Mouse (Mus musculus): ENCODE measurements at regions not wholly inside any gene's neighbourhood (a gene's known extent, or its start where the extent isn't known, plus 50 kb on each side); places are given as distances from the start of the nearest gene placed in this dataset.

DNA sequence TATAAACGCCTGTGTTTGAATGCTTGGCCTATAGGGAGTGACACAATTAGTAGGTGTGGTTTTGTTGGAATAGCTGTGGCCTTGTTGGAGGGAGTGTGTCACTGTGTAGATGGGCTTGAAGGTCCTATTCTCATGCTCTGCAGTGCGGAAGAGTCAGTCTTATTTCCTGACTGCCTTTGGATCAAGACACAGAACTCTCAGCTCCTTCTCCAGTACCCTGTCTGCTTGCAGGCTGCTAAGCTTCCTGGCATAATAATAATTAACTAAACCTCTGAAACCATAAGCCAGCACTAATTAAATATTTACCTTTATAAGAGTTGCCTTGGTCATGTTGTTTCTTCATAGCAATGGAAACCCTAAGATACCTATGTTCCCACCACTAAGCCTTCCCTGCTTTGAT lies 409.8 kb upstream of the Sall1 start:
- Histone ChIP-seq H3K27me3 (ENCODE audit: insufficient read depth, low read length) (no peaks in the 10 kb centered on the region), H3K4me3 (ENCODE audit: low read depth, low read length) (no peak overlapping the region), H3K4me1 (ENCODE audit: insufficient read depth) (no peaks in the 10 kb centered on the region), H3K27ac (ENCODE audit: low read depth, low read length) (no peak overlapping the region), H3K9ac (no peak overlapping the region), H3K36me3 (ENCODE audit: insufficient read depth) (no peaks in the 10 kb centered on the region), H3K9me3 (ENCODE audit: low read length) (no peaks in the 10 kb centered on the region), H3K4me2 (ENCODE audit: low read depth) (no peak overlapping the region)
- ATAC-seq (no peak), DNase-seq (no peak)
- WGBS, result 87% methylated on average over 2 of the region's 2 CpGs
- no peak for TF ChIP-seq CTCF (IDR thresholded peaks at IDR 0.05; ENCODE audit: low read depth)

DNA sequence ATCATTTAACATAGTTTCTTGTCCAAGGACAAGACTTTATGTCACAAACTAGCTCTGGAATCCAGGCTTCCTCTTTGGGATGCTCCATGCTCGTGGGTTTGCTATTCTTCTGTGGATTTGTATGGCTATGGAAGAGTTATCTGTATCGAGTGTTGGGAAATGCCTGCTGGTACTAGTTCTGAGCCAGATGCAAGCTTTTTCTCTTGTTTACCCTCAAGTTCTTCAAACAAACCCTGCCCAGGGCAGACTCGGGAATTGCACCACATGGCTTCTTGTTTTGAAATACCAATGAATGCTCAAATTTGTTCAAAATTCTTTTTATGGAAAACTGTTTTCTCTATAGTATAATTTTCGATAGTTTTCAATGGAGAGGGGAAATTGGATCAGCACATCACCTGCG lies 400.5 kb upstream of the Sall1 start:
- ATAC-seq, result no peak
- H3K27ac ChIP-seq (ENCODE audit: low read depth, low read length), result no peak overlapping the region
- H3K36me3 ChIP-seq (ENCODE audit: insufficient read depth), result no peaks in the 10 kb centered on the region
- WGBS, result 81% methylated on average over 5 of the region's 5 CpGs
- no peak overlapping the region for H3K4me3 ChIP-seq (ENCODE audit: low read depth, low read length)
- no peaks in the 10 kb centered on the region for H3K4me1 ChIP-seq (ENCODE audit: insufficient read depth)
- no peaks in the 10 kb centered on the region for H3K27me3 ChIP-seq (ENCODE audit: insufficient read depth, low read length)
- DNase-seq, result no peak
- no peak overlapping the region for H3K4me2 ChIP-seq (ENCODE audit: low read depth)
- H3K9me3 ChIP-seq (ENCODE audit: low read length), result no peaks in the 10 kb centered on the region
- no peak for TF ChIP-seq CTCF (IDR thresholded peaks at IDR 0.05; ENCODE audit: low read depth)
- H3K9ac ChIP-seq, result no peak overlapping the region

DNA sequence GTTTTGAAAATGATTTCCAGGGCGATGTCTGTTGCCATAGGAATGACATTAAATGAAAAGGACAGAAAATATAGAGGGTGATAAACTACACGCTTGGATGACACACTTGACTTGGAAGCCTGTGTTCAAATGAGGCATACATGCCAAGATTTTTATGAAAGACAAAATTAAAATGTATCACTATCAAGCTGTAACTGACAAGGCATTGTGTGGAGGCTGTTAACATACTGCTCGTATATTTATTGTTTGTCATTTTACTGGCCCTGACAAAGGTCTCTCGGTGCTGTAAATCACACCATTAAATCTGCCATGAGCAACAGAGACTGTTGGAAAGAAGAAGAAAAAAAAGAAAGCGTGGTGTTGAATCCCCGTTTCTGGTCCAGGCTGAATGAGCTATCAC lies 395.3 kb upstream of the Sall1 start:
- no peaks in the 10 kb centered on the region for H3K27me3 ChIP-seq (ENCODE audit: insufficient read depth, low read length)
- no peaks in the 10 kb centered on the region for H3K36me3 ChIP-seq (ENCODE audit: insufficient read depth)
- no peak overlapping the region for H3K4me2 ChIP-seq (ENCODE audit: low read depth)
- no peak overlapping the region for H3K27ac ChIP-seq (ENCODE audit: low read depth, low read length)
- peaks cover 5% of the 10 kb centered on the region; the same call in 1 of the 2 replicates for H3K4me1 ChIP-seq (ENCODE audit: insufficient read depth)
- H3K9ac ChIP-seq, result no peak overlapping the region
- DNase-seq (peak; percentile 52), ATAC-seq (peak; percentile 86)
- H3K4me3 ChIP-seq (ENCODE audit: low read depth, low read length), result no peak overlapping the region
- no peaks in the 10 kb centered on the region for H3K9me3 ChIP-seq (ENCODE audit: low read length)
- WGBS, result 32% methylated on average over 6 of the region's 6 CpGs
- no peak for TF ChIP-seq CTCF (IDR thresholded peaks at IDR 0.05; ENCODE audit: low read depth)

DNA sequence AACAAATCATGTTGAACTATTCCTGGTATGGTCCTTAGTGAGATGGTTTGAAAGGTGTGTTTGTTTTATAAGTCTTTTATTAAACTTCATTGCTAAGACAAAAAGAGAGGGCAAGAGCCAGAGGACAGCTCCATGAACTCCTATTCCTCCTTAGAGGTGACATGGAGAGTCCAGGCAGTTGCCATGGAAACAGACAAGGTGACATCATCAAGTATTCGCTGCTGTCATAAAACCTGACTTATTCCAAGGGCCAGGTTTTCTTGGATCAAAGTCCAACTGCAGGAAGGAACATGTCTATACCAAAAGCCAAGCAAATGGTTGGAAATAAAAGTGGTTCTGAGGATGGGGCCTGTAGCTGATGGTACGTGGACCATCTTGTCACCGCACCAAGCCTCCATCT lies 383.0 kb upstream of the Sall1 start:
- TF ChIP-seq CTCF (IDR thresholded peaks at IDR 0.05; ENCODE audit: low read depth), result no peak

DNA sequence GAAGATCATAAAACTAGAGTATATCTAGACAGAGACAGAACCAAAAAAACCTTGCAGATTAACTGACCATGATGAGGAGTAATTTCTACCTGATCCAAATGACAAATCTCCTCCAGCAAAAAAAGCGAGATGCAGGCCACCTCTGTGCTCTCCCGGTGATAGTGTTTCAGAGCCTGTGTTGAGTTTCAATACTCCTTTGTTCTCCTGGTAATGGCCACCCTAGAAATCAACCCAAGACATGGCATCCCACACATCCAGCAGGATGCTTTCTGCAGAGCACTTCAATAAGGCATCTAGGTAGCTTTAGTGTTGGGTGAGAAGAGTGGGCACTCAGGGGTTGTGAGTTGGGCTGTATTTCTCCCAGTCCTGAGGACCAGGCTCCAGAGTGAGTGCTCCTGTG lies 371.3 kb upstream of the Sall1 start:
- no peak overlapping the region for H3K4me3 ChIP-seq (ENCODE audit: low read depth, low read length)
- no peak for ATAC-seq

More for the DNA sequence above, 383.0 kb upstream of the Sall1 start:
- Histone ChIP-seq H3K4me2 (ENCODE audit: low read depth) (no peak overlapping the region), H3K27ac (ENCODE audit: low read depth, low read length) (no peak overlapping the region), H3K36me3 (ENCODE audit: insufficient read depth) (no peaks in the 10 kb centered on the region), H3K9ac (no peak overlapping the region), H3K27me3 (ENCODE audit: insufficient read depth, low read length) (no peaks in the 10 kb centered on the region), H3K4me1 (ENCODE audit: insufficient read depth) (no peaks in the 10 kb centered on the region), H3K9me3 (ENCODE audit: low read length) (no peaks in the 10 kb centered on the region), H3K4me3 (ENCODE audit: low read depth, low read length) (no peak overlapping the region)
- 80% methylated on average over 3 of the region's 3 CpGs for WGBS
- no peak for ATAC-seq
- no peak for DNase-seq

DNA sequence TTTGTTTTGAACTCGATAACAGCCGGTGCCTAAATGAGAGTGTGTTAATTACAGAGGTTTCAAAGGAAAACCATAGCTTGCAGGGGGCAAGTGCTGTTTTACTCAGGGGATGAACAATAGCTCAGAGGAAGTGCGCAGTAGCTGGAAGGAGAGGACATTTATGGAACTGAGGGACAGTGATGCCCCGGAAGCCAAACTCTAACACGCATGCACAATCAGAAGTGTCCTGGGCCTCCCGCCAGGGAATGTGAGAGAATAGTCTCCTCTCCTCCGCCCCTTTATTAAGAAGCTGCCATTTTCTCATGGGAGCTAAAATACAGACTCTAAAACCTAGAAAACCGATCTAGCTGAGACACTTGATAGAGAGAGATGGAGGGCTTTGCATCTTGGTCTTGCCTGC lies 368.5 kb upstream of the Sall1 start:
- H3K4me2 ChIP-seq (ENCODE audit: low read depth), result no peak overlapping the region
- DNase-seq, result peak; percentile 13
- no peak for ATAC-seq
- no peak overlapping the region for H3K9ac ChIP-seq
- H3K27me3 ChIP-seq (ENCODE audit: insufficient read depth, low read length), result no peaks in the 10 kb centered on the region
- no peaks in the 10 kb centered on the region for H3K4me1 ChIP-seq (ENCODE audit: insufficient read depth)
- no peak overlapping the region for H3K27ac ChIP-seq (ENCODE audit: low read depth, low read length)
- H3K9me3 ChIP-seq (ENCODE audit: low read length), result no peaks in the 10 kb centered on the region
- no peak for TF ChIP-seq CTCF (IDR thresholded peaks at IDR 0.05; ENCODE audit: low read depth)
- WGBS, result 48% methylated on average over 8 of the region's 8 CpGs
- no peaks in the 10 kb centered on the region for H3K36me3 ChIP-seq (ENCODE audit: insufficient read depth)
- no peak overlapping the region for H3K4me3 ChIP-seq (ENCODE audit: low read depth, low read length)

More for the DNA sequence above, 371.3 kb upstream of the Sall1 start:
- TF ChIP-seq CTCF (IDR thresholded peaks at IDR 0.05; ENCODE audit: low read depth), result no peak
- no peak overlapping the region for H3K27ac ChIP-seq (ENCODE audit: low read depth, low read length)
- no peak for DNase-seq
- 96% methylated on average over 2 of the region's 2 CpGs for WGBS
- no peak overlapping the region for H3K9ac ChIP-seq
- H3K9me3 ChIP-seq (ENCODE audit: low read length), result no peaks in the 10 kb centered on the region
- H3K36me3 ChIP-seq (ENCODE audit: insufficient read depth), result no peaks in the 10 kb centered on the region
- H3K27me3 ChIP-seq (ENCODE audit: insufficient read depth, low read length), result no peaks in the 10 kb centered on the region
- no peaks in the 10 kb centered on the region for H3K4me1 ChIP-seq (ENCODE audit: insufficient read depth)
- no peak overlapping the region for H3K4me2 ChIP-seq (ENCODE audit: low read depth)

DNA sequence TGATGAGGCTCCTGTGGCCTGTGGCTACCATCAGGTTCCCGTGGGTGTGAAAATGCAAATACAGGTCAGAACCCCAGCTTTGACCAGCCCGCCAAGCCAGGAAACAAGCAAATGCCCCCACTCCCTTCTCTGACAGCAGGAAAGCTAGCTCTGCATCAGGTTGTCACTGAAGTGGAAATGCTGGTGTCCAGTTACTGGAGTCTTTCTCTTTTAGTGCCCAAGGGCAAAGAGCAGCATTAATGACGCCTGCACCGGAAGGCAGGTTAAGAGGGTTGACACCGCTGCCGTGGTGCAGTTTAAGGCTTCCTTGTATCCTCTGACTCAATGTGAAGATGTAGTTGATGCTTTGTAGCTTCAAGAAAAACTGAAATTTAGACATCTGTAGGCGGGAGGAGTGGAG lies 368.1 kb upstream of the Sall1 start:
- Histone ChIP-seq H3K4me2 (ENCODE audit: low read depth) (no peak overlapping the region), H3K9ac (no peak overlapping the region), H3K27me3 (ENCODE audit: insufficient read depth, low read length) (no peaks in the 10 kb centered on the region), H3K9me3 (ENCODE audit: low read length) (no peaks in the 10 kb centered on the region), H3K27ac (ENCODE audit: low read depth, low read length) (no peak overlapping the region), H3K36me3 (ENCODE audit: insufficient read depth) (no peaks in the 10 kb centered on the region), H3K4me1 (ENCODE audit: insufficient read depth) (no peaks in the 10 kb centered on the region), H3K4me3 (ENCODE audit: low read depth, low read length) (no peak overlapping the region)
- no peak for TF ChIP-seq CTCF (IDR thresholded peaks at IDR 0.05; ENCODE audit: low read depth)
- DNase-seq (no peak), ATAC-seq (no peak)
- WGBS, result 41% methylated on average over 7 of the region's 7 CpGs

DNA sequence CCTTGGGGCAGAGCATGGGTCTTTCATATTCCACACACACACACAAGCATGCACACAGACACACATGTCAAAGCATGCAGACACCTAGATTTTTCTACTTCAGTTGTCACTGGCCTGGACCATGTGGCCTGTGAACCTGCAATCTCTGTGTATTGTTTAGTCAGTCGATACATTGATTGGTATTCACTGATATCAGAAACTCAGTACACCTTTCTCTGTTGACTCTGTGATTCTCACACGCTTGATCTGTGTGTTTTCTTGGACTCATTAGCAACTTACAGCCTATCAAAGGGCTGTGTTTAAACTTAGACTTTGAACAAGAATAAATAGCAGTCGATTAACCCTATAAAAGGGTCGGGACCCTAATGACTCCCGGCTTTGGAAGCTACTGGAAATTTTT lies 362.7 kb upstream of the Sall1 start:
- H3K4me3 ChIP-seq (ENCODE audit: low read depth, low read length), result no peak overlapping the region
- H3K9ac ChIP-seq, result no peak overlapping the region
- ATAC-seq, result no peak
- TF ChIP-seq CTCF (IDR thresholded peaks at IDR 0.05; ENCODE audit: low read depth), result no peak
- H3K27me3 ChIP-seq (ENCODE audit: insufficient read depth, low read length), result no peaks in the 10 kb centered on the region
- no peak overlapping the region for H3K4me2 ChIP-seq (ENCODE audit: low read depth)
- no peak overlapping the region for H3K27ac ChIP-seq (ENCODE audit: low read depth, low read length)
- WGBS, result 79% methylated on average over 5 of the region's 5 CpGs
- H3K9me3 ChIP-seq (ENCODE audit: low read length), result no peaks in the 10 kb centered on the region
- no peaks in the 10 kb centered on the region for H3K36me3 ChIP-seq (ENCODE audit: insufficient read depth)
- H3K4me1 ChIP-seq (ENCODE audit: insufficient read depth), result no peaks in the 10 kb centered on the region
- DNase-seq, result no peak

Measured in forebrain, postnatal 0 days (tissue).